Mouse (Mus musculus) MEL (cell line): Measurements from ENCODE around the gene Afg3l1.

Experiments used
- CHD2 ChIP-seq: IDR thresholded peaks from 2 replicates; pipeline ENCODE4 v1.6.1; 2011; ENCODE audit warnings: low read length, improper control_type of control experiment
- CTCF ChIP-seq, 3 experiments: IDR thresholded peaks in 2 of 3; conservative IDR thresholded peaks in 1 of 3; 2 replicates each; pipeline ENCODE4 v1.5.1; 2011 to 2012; ENCODE audit warnings: low read length in 3 of 3, low read depth in 2 of 3, mild to moderate bottlenecking in 2 of 3, improper control_type of control experiment in 1 of 3, inconsistent platforms in 1 of 3, mixed read lengths in 1 of 3, moderate library complexity in 1 of 3; ENCODE audit not compliant: control insufficient read depth in 1 of 3, insufficient read depth in 1 of 3, poor library complexity in 1 of 3, severe bottlenecking in 1 of 3
- MEF2A ChIP-seq: IDR thresholded peaks from 2 replicates; pipeline ENCODE4 v1.6.1; 2014; ENCODE audit warnings: low read depth, mild to moderate bottlenecking, inconsistent platforms, low read length, improper control_type of control experiment; ENCODE audit not compliant: poor library complexity, insufficient replicate concordance, severe bottlenecking; ENCODE audit errors: extremely low read depth
- NELFE ChIP-seq: IDR thresholded peaks from 2 replicates; pipeline ENCODE4 v1.6.1; 2011; ENCODE audit warnings: low read depth, low read length, improper control_type of control experiment
- NRF1 ChIP-seq: IDR thresholded peaks from 2 replicates; pipeline ENCODE4 v1.6.1; 2014; ENCODE audit warnings: low read depth, mild to moderate bottlenecking, inconsistent platforms, low read length, improper control_type of control experiment, moderate library complexity; ENCODE audit not compliant: poor library complexity, insufficient read depth, severe bottlenecking
- POLR2A ChIP-seq, 2 experiments: IDR thresholded peaks; 2 replicates each; pipeline ENCODE4 v1.6.1; 2011 to 2012; ENCODE audit warnings: low read length in 2 of 2, mild to moderate bottlenecking in 2 of 2, control low read depth in 1 of 2, improper control_type of control experiment in 1 of 2, low read depth in 1 of 2, moderate library complexity in 1 of 2; ENCODE audit not compliant: control insufficient read depth in 1 of 2, insufficient read depth in 1 of 2, poor library complexity in 1 of 2
- ZMIZ1 ChIP-seq: IDR thresholded peaks from 2 replicates; pipeline ENCODE4 v1.6.1; 2012; ENCODE audit warnings: low read depth, mild to moderate bottlenecking, inconsistent platforms, low read length, improper control_type of control experiment, moderate library complexity
- ZNF384 ChIP-seq: IDR thresholded peaks from 2 replicates; pipeline ENCODE4 v1.6.1; 2012; ENCODE audit warnings: low read depth, mild to moderate bottlenecking, inconsistent platforms, low read length, improper control_type of control experiment

GRCm38 (mm10) chr8:123518172-123518571, 40.5 kb downstream of the Afg3l1 start:
- TF ChIP-seq ZNF384 (peak; percentile 62), MEF2A (no peak), POLR2A (IDR thresholded peaks at IDR 0.05; ENCODE audit: control insufficient read depth in 1 of 2, insufficient read depth in 1 of 2, low read depth in 1 of 2, low read length in 2 of 2, poor library complexity in 1 of 2) (no peak), NRF1 (no peak), ZMIZ1 (no peak), CHD2 (no peak), CTCF (IDR thresholded peaks at IDR 0.05 in 2 of 3, conservative IDR thresholded peaks at IDR 0.05 in 1 of 3; ENCODE audit: control insufficient read depth in 1 of 3, insufficient read depth in 1 of 3, low read depth in 2 of 3, low read length in 3 of 3, poor library complexity in 1 of 3, severe bottlenecking in 1 of 3) (no peak), NELFE (no peak)
